Mouse (Mus musculus): ENCODE measurements around the gene Foxn3. TPM values are rescaled to one million over a fixed set of nuclear protein-coding genes. Genes with fewer than 3 reads are reported as not detected.
A peak's percentile ranks its signal among the peaks of the same experiment; 100 is the strongest.

Gene Foxn3
- polyA plus RNA-seq, 1 experiment from 2014 or later: 90.2 TPM

DNA sequence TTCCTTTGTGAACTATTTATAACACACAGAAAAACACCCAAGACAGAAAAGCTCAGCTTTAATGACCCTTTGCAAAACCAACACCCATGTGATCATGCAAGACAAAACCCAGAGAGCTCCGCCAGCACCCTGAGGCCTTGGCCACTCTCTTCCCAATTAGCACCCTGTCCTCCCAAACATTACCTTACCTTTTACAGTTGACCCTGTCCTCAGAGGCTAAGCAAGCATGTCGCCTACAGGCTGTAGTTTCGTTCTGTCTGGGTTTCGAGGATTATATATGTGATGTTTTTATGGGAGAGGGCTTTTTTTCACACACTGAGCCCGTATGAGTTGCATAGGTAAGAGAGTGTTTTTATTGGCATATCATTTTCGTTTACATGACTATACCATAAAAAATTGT is 26.1 kb downstream of the Foxn3 start:
- Histone ChIP-seq H3K27me3 (no peaks in the 10 kb centered on the region), H3K4me2 (replicated peaks) (no peak overlapping the region), H3K4me1 (no peaks in the 10 kb centered on the region), H3K27ac (no peak overlapping the region), H3K9ac (no peak overlapping the region), H3K4me3 (no peak overlapping the region), H3K9me3 (replicated peaks) (peaks cover 19% of the 10 kb centered on the region), H3K36me3 (peaks cover 29% of the 10 kb centered on the region)
- no peak for ATAC-seq (ENCODE audit: low FRiP score)
- 95% methylated on average over 6 of the region's 6 CpGs for WGBS

- Histone ChIP-seq H3K27ac (no peak overlapping the region), H3K36me3 (peaks cover 29% of the 10 kb centered on the region), H3K4me2 (replicated peaks) (no peak overlapping the region), H3K4me1 (no peaks in the 10 kb centered on the region), H3K9me3 (replicated peaks) (peaks cover 19% of the 10 kb centered on the region), H3K27me3 (no peaks in the 10 kb centered on the region), H3K4me3 (no peak overlapping the region), H3K9ac (no peak overlapping the region)
- WGBS: 95% methylated on average over 5 of the region's 5 CpGs
- ATAC-seq (ENCODE audit: low FRiP score): no peak
Measured at GRCm38 (mm10) chr12:99536426-99536825, 27.0 kb downstream of the Foxn3 start.

DNA sequence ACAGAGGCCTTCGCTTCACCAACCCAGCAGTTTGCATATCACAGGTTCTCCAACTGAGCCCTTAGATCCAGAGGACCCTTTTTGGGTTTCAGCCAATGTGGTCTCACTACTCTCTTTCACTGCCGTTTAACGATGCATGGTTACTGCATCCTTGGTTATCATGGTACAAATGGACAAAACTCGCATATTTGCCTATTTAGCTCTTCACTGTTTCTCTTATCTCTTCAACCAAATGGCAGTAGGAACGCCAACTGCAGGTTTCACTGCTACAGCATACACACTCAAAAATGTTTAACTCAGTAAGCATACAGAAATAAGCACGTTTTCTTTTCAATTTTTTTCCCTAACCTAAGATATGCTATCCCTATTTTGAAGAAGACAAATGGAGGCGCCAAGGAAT is 31.0 kb downstream of the Foxn3 start:
- 95% methylated on average over 7 of the region's 7 CpGs for WGBS
- no peaks in the 10 kb centered on the region for H3K27me3 ChIP-seq
- peaks cover 19% of the 10 kb centered on the region for H3K9me3 ChIP-seq (replicated peaks)
- no peak for ATAC-seq (ENCODE audit: low FRiP score)
- no peak overlapping the region for H3K4me3 ChIP-seq
- H3K4me2 ChIP-seq (replicated peaks): no peak overlapping the region
- no peak overlapping the region for H3K9ac ChIP-seq
- peaks cover 26% of the 10 kb centered on the region for H3K36me3 ChIP-seq
- H3K4me1 ChIP-seq: peaks cover 27% of the 10 kb centered on the region
- H3K27ac ChIP-seq: no peak overlapping the region

- no peak overlapping the region for H3K9ac ChIP-seq
- no peak for ATAC-seq (ENCODE audit: low FRiP score)
- peaks cover 29% of the 10 kb centered on the region for H3K4me1 ChIP-seq
- no peak overlapping the region for H3K27ac ChIP-seq
- WGBS: 55% methylated on average over 17 of the region's 17 CpGs
- no peak overlapping the region for H3K4me3 ChIP-seq
- H3K4me2 ChIP-seq (replicated peaks): no peak overlapping the region
- H3K27me3 ChIP-seq: no peaks in the 10 kb centered on the region
- H3K36me3 ChIP-seq: peaks cover 14% of the 10 kb centered on the region
- H3K9me3 ChIP-seq (replicated peaks): peaks cover 5% of the 10 kb centered on the region; the same call in 1 of the 2 replicates
Measured at GRCm38 (mm10) chr12:99529687-99530411, 33.5 kb downstream of the Foxn3 start.

- Histone ChIP-seq H3K4me2 (replicated peaks) (no peak overlapping the region), H3K9ac (no peak overlapping the region), H3K9me3 (replicated peaks) (no peaks in the 10 kb centered on the region), H3K4me1 (peaks cover 29% of the 10 kb centered on the region), H3K27ac (no peak overlapping the region), H3K36me3 (peaks cover 6% of the 10 kb centered on the region; the same call in 1 of the 2 replicates), H3K27me3 (no peaks in the 10 kb centered on the region), H3K4me3 (no peak overlapping the region)
- no peak for ATAC-seq (ENCODE audit: low FRiP score)
- 47% methylated on average over 5 of the region's 5 CpGs for WGBS
Measured at GRCm38 (mm10) chr12:99528958-99529357, 34.4 kb downstream of the Foxn3 start.

DNA sequence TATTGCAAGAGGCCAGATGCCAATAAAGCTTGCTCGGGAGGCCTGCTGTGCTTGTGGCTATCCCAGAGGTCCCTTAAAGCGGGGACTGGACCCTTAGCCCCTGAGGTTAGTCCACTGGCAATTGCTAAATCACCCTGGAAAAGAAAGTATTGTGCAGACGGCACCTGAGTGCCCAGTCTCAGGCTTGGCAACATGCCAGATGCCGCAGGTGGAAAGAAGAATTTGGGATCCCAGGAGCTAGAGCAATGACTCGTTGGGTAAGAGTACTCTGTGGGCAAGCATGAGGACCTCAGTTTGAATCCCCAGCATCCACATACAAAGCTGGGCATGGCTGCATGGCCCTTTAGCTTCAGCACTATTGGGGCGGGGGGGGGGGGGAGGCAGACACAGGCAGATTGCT is 35.9 kb downstream of the Foxn3 start:
- no peak overlapping the region for H3K4me2 ChIP-seq (replicated peaks)
- H3K27me3 ChIP-seq: no peaks in the 10 kb centered on the region
- peaks cover 29% of the 10 kb centered on the region for H3K4me1 ChIP-seq
- no peaks in the 10 kb centered on the region for H3K36me3 ChIP-seq
- H3K27ac ChIP-seq: no peak overlapping the region
- H3K4me3 ChIP-seq: no peak overlapping the region
- no peak for ATAC-seq (ENCODE audit: low FRiP score)
- no peak overlapping the region for H3K9ac ChIP-seq
- 78% methylated on average over 6 of the region's 6 CpGs for WGBS
- no peaks in the 10 kb centered on the region for H3K9me3 ChIP-seq (replicated peaks)

GRCm38 (mm10) chr12:99526571-99527140 is 36.7 kb downstream of the Foxn3 start:
- no peak overlapping the region for H3K4me3 ChIP-seq
- no peak overlapping the region for H3K9ac ChIP-seq
- H3K36me3 ChIP-seq: no peaks in the 10 kb centered on the region
- ATAC-seq (ENCODE audit: low FRiP score): no peak
- 59% methylated on average over 9 of the region's 9 CpGs for WGBS
- 0 out of 2 replicates have a peak overlapping the region, but pooled peaks have one; percentile 12 for H3K27ac ChIP-seq
- no peaks in the 10 kb centered on the region for H3K27me3 ChIP-seq
- H3K9me3 ChIP-seq (replicated peaks): no peaks in the 10 kb centered on the region
- peaks cover 29% of the 10 kb centered on the region for H3K4me1 ChIP-seq
- no peak overlapping the region for H3K4me2 ChIP-seq (replicated peaks)

DNA sequence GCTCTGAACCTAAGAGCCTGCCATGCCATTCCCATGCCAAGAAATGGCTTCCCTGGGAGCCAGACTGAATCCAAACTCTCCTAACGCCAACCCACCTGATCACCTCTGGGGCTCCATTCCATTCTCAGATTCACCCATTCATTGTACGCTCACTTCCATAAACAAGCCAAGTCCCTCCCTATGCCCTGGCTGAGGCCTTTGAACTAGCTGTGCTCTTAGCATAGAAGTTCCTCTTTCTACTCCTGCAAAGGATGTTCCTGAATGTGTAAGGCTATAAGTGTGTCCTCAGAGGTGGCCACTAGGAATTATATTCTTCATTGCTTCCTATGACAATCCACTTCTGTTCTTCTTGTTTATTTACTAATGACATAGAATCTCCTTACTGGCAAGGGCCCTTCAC is 40.5 kb downstream of the Foxn3 start:
- H3K9ac ChIP-seq: no peak overlapping the region
- no peak overlapping the region for H3K4me3 ChIP-seq
- H3K27me3 ChIP-seq: no peaks in the 10 kb centered on the region
- ATAC-seq (ENCODE audit: low FRiP score): no peak
- WGBS: 92% methylated on average over 2 of the region's 2 CpGs
- no peak overlapping the region for H3K27ac ChIP-seq
- H3K36me3 ChIP-seq: no peaks in the 10 kb centered on the region
- H3K4me2 ChIP-seq (replicated peaks): no peak overlapping the region
- peaks cover 19% of the 10 kb centered on the region for H3K4me1 ChIP-seq
- no peaks in the 10 kb centered on the region for H3K9me3 ChIP-seq (replicated peaks)

GRCm38 (mm10) chr12:99519862-99520261 is 43.5 kb downstream of the Foxn3 start:
- Histone ChIP-seq H3K9me3 (replicated peaks) (no peaks in the 10 kb centered on the region), H3K27me3 (no peaks in the 10 kb centered on the region), H3K4me1 (peaks cover 14% of the 10 kb centered on the region), H3K36me3 (no peaks in the 10 kb centered on the region), H3K4me3 (no peak overlapping the region), H3K9ac (no peak overlapping the region), H3K27ac (no peak overlapping the region), H3K4me2 (replicated peaks) (no peak overlapping the region)
- WGBS: 84% methylated on average over 4 of the region's 4 CpGs
- no peak for ATAC-seq (ENCODE audit: low FRiP score)

GRCm38 (mm10) chr12:99519191-99519614 is 44.2 kb downstream of the Foxn3 start:
- Histone ChIP-seq H3K9me3 (replicated peaks) (no peaks in the 10 kb centered on the region), H3K4me3 (no peak overlapping the region), H3K27ac (peak overlapping the region; percentile 52), H3K4me1 (peaks cover 14% of the 10 kb centered on the region), H3K4me2 (replicated peaks) (no peak overlapping the region), H3K9ac (no peak overlapping the region), H3K27me3 (no peaks in the 10 kb centered on the region), H3K36me3 (no peaks in the 10 kb centered on the region)
- WGBS: 28% methylated on average over 9 of the region's 9 CpGs
- peak; percentile 71; the same call in 1 of the 2 replicates for ATAC-seq (ENCODE audit: low FRiP score)

GRCm38 (mm10) chr12:99518640-99519039 is 44.7 kb downstream of the Foxn3 start:
- ATAC-seq (ENCODE audit: low FRiP score): no peak
- Histone ChIP-seq H3K36me3 (no peaks in the 10 kb centered on the region), H3K9me3 (replicated peaks) (no peaks in the 10 kb centered on the region), H3K27me3 (no peaks in the 10 kb centered on the region), H3K4me3 (no peak overlapping the region), H3K4me1 (peaks cover 16% of the 10 kb centered on the region), H3K4me2 (replicated peaks) (no peak overlapping the region), H3K9ac (no peak overlapping the region), H3K27ac (no peak overlapping the region)
- WGBS: 96% methylated on average over 10 of the region's 10 CpGs

DNA sequence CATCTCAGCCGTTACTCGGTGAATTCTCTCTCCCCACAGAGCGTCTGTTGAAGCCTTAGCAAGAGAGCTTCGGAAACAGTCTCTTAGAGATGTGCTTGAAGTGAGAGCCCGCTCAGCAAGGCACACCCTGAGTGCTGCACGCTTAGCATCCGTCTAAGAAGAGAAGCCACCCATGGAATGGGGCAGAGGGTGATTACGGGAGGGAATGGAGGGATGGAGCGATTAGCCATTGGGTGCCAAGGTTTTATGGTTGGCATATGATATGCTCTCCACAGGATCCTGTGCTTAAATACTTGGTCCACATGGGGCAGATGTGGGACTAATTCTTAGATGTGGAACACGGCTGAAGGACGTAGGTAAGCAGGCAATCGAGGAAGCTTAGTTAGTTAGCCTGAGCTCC is 45.3 kb downstream of the Foxn3 start:
- Histone ChIP-seq H3K4me2 (replicated peaks) (no peak overlapping the region), H3K9ac (no peak overlapping the region), H3K4me1 (peaks cover 16% of the 10 kb centered on the region), H3K36me3 (no peaks in the 10 kb centered on the region), H3K4me3 (no peak overlapping the region), H3K27ac (no peak overlapping the region), H3K27me3 (no peaks in the 10 kb centered on the region), H3K9me3 (replicated peaks) (no peaks in the 10 kb centered on the region)
- WGBS: 96% methylated on average over 12 of the region's 12 CpGs
- ATAC-seq (ENCODE audit: low FRiP score): no peak

GRCm38 (mm10) chr12:99517296-99517695 is 46.1 kb downstream of the Foxn3 start:
- H3K36me3 ChIP-seq: no peaks in the 10 kb centered on the region
- peaks cover 16% of the 10 kb centered on the region for H3K4me1 ChIP-seq
- no peaks in the 10 kb centered on the region for H3K27me3 ChIP-seq
- no peak overlapping the region for H3K4me2 ChIP-seq (replicated peaks)
- WGBS: 91% methylated on average over 5 of the region's 5 CpGs
- no peak for ATAC-seq (ENCODE audit: low FRiP score)
- H3K27ac ChIP-seq: no peak overlapping the region
- no peak overlapping the region for H3K4me3 ChIP-seq
- H3K9me3 ChIP-seq (replicated peaks): no peaks in the 10 kb centered on the region
- no peak overlapping the region for H3K9ac ChIP-seq

Data from hindbrain, embryonic 12.5 days (tissue).